Mouse (Mus musculus) spleen, adult 2 months (tissue): Measurements from ENCODE around the gene Acot3.

ENCODE experiments used
- CTCF ChIP-seq: fragments of 200-500 bp; IDR thresholded peaks from 2 replicates; pipeline ENCODE4 v1.5.1; 2011; ENCODE audit warnings: mild to moderate bottlenecking, inconsistent platforms; ENCODE audit not compliant: insufficient read depth, insufficient read length, insufficient replicate concordance; ENCODE audit errors: extremely low read depth
- POLR2A ChIP-seq: fragments of 200-500 bp; IDR thresholded peaks from 2 replicates; pipeline ENCODE4 v1.6.1; 2011; ENCODE audit warnings: low read depth, low read length, inconsistent platforms

DNA sequence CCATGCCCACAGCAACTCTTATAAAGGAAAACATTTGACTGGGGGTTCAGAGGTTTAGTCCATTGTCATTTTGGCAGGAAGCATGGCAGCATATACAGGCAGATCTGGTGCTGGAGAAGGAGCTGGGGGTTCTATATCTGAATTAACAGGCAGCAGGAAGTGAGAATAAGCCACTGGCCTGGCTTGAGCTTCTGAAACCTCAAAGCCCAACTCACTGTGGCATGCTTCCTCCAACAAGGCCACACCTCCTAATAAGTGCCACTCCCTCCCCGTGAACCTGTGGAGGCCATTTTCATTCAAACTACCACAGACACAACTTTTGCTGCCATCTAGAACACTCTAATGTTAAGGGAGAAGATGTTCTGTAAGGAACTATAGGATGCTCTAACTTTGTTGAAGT lies 55.7 kb downstream of the Acot3 start:
- TF ChIP-seq CTCF (no peak), POLR2A (no peak)
